Mouse (Mus musculus): ENCODE results near the gene AW549877. TPM values are rescaled to one million over a fixed set of nuclear protein-coding genes. Genes with fewer than 3 reads are reported as not detected.
A peak's percentile ranks its signal among the peaks of the same experiment; 100 is the strongest.

AW549877 gene
- polyA plus RNA-seq, 1 experiment = 51.4 TPM

- no peak for DNase-seq (ENCODE audit: low spot score)
Measured at GRCm38 (mm10) chr15:3984876-3985275, 10.7 kb downstream of the AW549877 start.

- DNase-seq (ENCODE audit: low spot score) = no peak
Measured at GRCm38 (mm10) chr15:3982732-3983131, 12.8 kb downstream of the AW549877 start.

GRCm38 (mm10) chr15:3979871-3980270, 15.7 kb downstream of the AW549877 start:
- DNase-seq (ENCODE audit: low spot score) = no peak

GRCm38 (mm10) chr15:3979061-3979848, 16.3 kb downstream of the AW549877 start, which contains the start of gene Fbxo4:
Gene Fbxo4 (minus strand): TSS chr15:3979573.
- DNase-seq (ENCODE audit: low spot score) = peak; percentile 90

GRCm38 (mm10) chr15:3978279-3978678, 17.3 kb downstream of the AW549877 start:
- DNase-seq (ENCODE audit: low spot score) = no peak

GRCm38 (mm10) chr15:3973300-3973699, 22.2 kb downstream of the AW549877 start:
- no peak for DNase-seq (ENCODE audit: low spot score)

GRCm38 (mm10) chr15:3970193-3970592, 25.4 kb downstream of the AW549877 start:
- DNase-seq (ENCODE audit: low spot score) = no peak

GRCm38 (mm10) chr15:3969743-3970142, 25.8 kb downstream of the AW549877 start:
- no peak for DNase-seq (ENCODE audit: low spot score)

- DNase-seq (ENCODE audit: low spot score) = no peak
Measured at GRCm38 (mm10) chr15:3962251-3962650, 33.3 kb downstream of the AW549877 start.

- DNase-seq (ENCODE audit: low spot score) = no peak
Measured at GRCm38 (mm10) chr15:3960094-3960493, 35.5 kb downstream of the AW549877 start.

GRCm38 (mm10) chr15:3957982-3958381, 37.6 kb downstream of the AW549877 start:
- DNase-seq (ENCODE audit: low spot score) = no peak

- DNase-seq (ENCODE audit: low spot score) = no peak
Measured at GRCm38 (mm10) chr15:3954971-3955370, 40.6 kb downstream of the AW549877 start.

GRCm38 (mm10) chr15:3938132-3938531, 57.4 kb downstream of the AW549877 start:
- DNase-seq (ENCODE audit: low spot score) = no peak

GRCm38 (mm10) chr15:3936056-3936455, 59.5 kb downstream of the AW549877 start:
- DNase-seq (ENCODE audit: low spot score) = no peak

GRCm38 (mm10) chr15:3933466-3933865, 62.1 kb downstream of the AW549877 start:
- no peak for DNase-seq (ENCODE audit: low spot score)

Other genes starting within 250 kb of the AW549877 start
- gene Fbxo4, start 16.2 kb downstream of the AW549877 start, polyA plus RNA-seq (2012; rRNA removed) = 21.6 and 24.0 TPM in 2 replicates
- gene Oxct1, start 30.6 kb upstream of the AW549877 start, polyA plus RNA-seq (2012; rRNA removed) = 83.8 and 126 TPM in 2 replicates

Data from urinary bladder, adult 2 months (tissue).